Mouse (Mus musculus): ENCODE measurements at regions not wholly inside any gene's neighbourhood (a gene's known extent, or its start where the extent isn't known, plus 50 kb on each side); places are given as distances from the start of the nearest gene placed in this dataset.

GRCm38 (mm10) chr12:79879093-79879917 lies 233.5 kb downstream of the Zfp36l1 start:
- Histone ChIP-seq H3K9ac (ENCODE audit: low read depth, low read length) (no peak overlapping the region), H3K27ac (replicated peaks; ENCODE audit: insufficient read depth, low read depth, low read length) (no peak overlapping the region)

GRCm38 (mm10) chr12:79878766-79879092 lies 234.1 kb downstream of the Zfp36l1 start:
- Histone ChIP-seq H3K4me1 (ENCODE audit: control insufficient read depth, insufficient read depth, low read length) (no peaks in the 10 kb centered on the region; the same call in 1 of the 2 replicates), H3K4me3 (ENCODE audit: insufficient read depth, low read depth, low read length) (no peak overlapping the region), H3K9ac (ENCODE audit: low read depth, low read length) (no peak overlapping the region), H3K27ac (replicated peaks; ENCODE audit: insufficient read depth, low read depth, low read length) (no peak overlapping the region), H3K36me3 (ENCODE audit: control insufficient read depth, insufficient read depth, low read length) (no peaks in the 10 kb centered on the region), H3K79me2 (ENCODE audit: control insufficient read depth, insufficient read depth, low read length) (no peaks in the 10 kb centered on the region), H3K27me3 (ENCODE audit: control insufficient read depth, insufficient read depth, low read length) (no peaks in the 10 kb centered on the region)
- 89% methylated on average over 5 of the region's 5 CpGs for WGBS
- TF ChIP-seq POLR2A (IDR thresholded peaks at IDR 0.05; ENCODE audit: extremely low read depth, insufficient read depth, low read length) (no peak), CTCF (IDR thresholded peaks at IDR 0.05; ENCODE audit: low read depth, low read length) (no peak)
- DNase-seq (ENCODE audit: extremely low read depth, low read depth, low spot score), result no peak

More at GRCm38 (mm10) chr12:79879093-79879917, 233.5 kb downstream of the Zfp36l1 start:
- Histone ChIP-seq H3K36me3 (ENCODE audit: control insufficient read depth, insufficient read depth, low read length) (no peaks in the 10 kb centered on the region), H3K79me2 (ENCODE audit: control insufficient read depth, insufficient read depth, low read length) (no peaks in the 10 kb centered on the region), H3K4me1 (ENCODE audit: control insufficient read depth, insufficient read depth, low read length) (no peaks in the 10 kb centered on the region; the same call in 1 of the 2 replicates), H3K27me3 (ENCODE audit: control insufficient read depth, insufficient read depth, low read length) (no peaks in the 10 kb centered on the region), H3K4me3 (ENCODE audit: insufficient read depth, low read depth, low read length) (no peak overlapping the region)
- peak; percentile 29 for DNase-seq (ENCODE audit: extremely low read depth, low read depth, low spot score)
- WGBS, result 70% methylated on average over 15 of the region's 15 CpGs
- TF ChIP-seq CTCF (IDR thresholded peaks at IDR 0.05; ENCODE audit: low read depth, low read length), result no peak
- TF ChIP-seq POLR2A (IDR thresholded peaks at IDR 0.05; ENCODE audit: extremely low read depth, insufficient read depth, low read length), result no peak

GRCm38 (mm10) chr12:79878163-79878562 lies 234.7 kb downstream of the Zfp36l1 start:
- no peak for DNase-seq (ENCODE audit: extremely low read depth, low read depth, low spot score)
- Histone ChIP-seq H3K79me2 (ENCODE audit: control insufficient read depth, insufficient read depth, low read length) (no peaks in the 10 kb centered on the region), H3K4me3 (ENCODE audit: insufficient read depth, low read depth, low read length) (no peak overlapping the region), H3K4me1 (ENCODE audit: control insufficient read depth, insufficient read depth, low read length) (no peaks in the 10 kb centered on the region; the same call in 1 of the 2 replicates), H3K27me3 (ENCODE audit: control insufficient read depth, insufficient read depth, low read length) (no peaks in the 10 kb centered on the region), H3K27ac (replicated peaks; ENCODE audit: insufficient read depth, low read depth, low read length) (no peak overlapping the region), H3K36me3 (ENCODE audit: control insufficient read depth, insufficient read depth, low read length) (no peaks in the 10 kb centered on the region), H3K9ac (ENCODE audit: low read depth, low read length) (no peak overlapping the region)
- no peak for TF ChIP-seq POLR2A (IDR thresholded peaks at IDR 0.05; ENCODE audit: extremely low read depth, insufficient read depth, low read length)
- TF ChIP-seq CTCF (IDR thresholded peaks at IDR 0.05; ENCODE audit: low read depth, low read length), result no peak
- 92% methylated on average over 3 of the region's 3 CpGs for WGBS

GRCm38 (mm10) chr12:79874333-79874732 lies 238.5 kb downstream of the Zfp36l1 start:
- H3K36me3 ChIP-seq (ENCODE audit: control insufficient read depth, insufficient read depth, low read length), result no peaks in the 10 kb centered on the region
- H3K4me1 ChIP-seq (ENCODE audit: control insufficient read depth, insufficient read depth, low read length), result no peaks in the 10 kb centered on the region
- TF ChIP-seq CTCF (IDR thresholded peaks at IDR 0.05; ENCODE audit: low read depth, low read length) (no peak), POLR2A (IDR thresholded peaks at IDR 0.05; ENCODE audit: extremely low read depth, insufficient read depth, low read length) (no peak)
- no peaks in the 10 kb centered on the region for H3K27me3 ChIP-seq (ENCODE audit: control insufficient read depth, insufficient read depth, low read length)
- DNase-seq (ENCODE audit: extremely low read depth, low read depth, low spot score), result no peak
- WGBS, result 92% methylated on average over 2 of the region's 2 CpGs
- H3K9ac ChIP-seq (ENCODE audit: low read depth, low read length), result no peak overlapping the region
- H3K4me3 ChIP-seq (ENCODE audit: insufficient read depth, low read depth, low read length), result no peak overlapping the region
- H3K27ac ChIP-seq (replicated peaks; ENCODE audit: insufficient read depth, low read depth, low read length), result no peak overlapping the region
- H3K79me2 ChIP-seq (ENCODE audit: control insufficient read depth, insufficient read depth, low read length), result no peaks in the 10 kb centered on the region

- H3K36me3 ChIP-seq (ENCODE audit: control insufficient read depth, insufficient read depth, low read length), result no peaks in the 10 kb centered on the region
- no peaks in the 10 kb centered on the region for H3K79me2 ChIP-seq (ENCODE audit: control insufficient read depth, insufficient read depth, low read length)
- TF ChIP-seq CTCF (IDR thresholded peaks at IDR 0.05; ENCODE audit: low read depth, low read length) (no peak), POLR2A (IDR thresholded peaks at IDR 0.05; ENCODE audit: extremely low read depth, insufficient read depth, low read length) (no peak)
- H3K9ac ChIP-seq (ENCODE audit: low read depth, low read length), result no peak overlapping the region
- 0 out of 2 replicates have a peak, but pooled peaks cover 2% of the 10 kb centered on the region for H3K4me1 ChIP-seq (ENCODE audit: control insufficient read depth, insufficient read depth, low read length)
- 81% methylated on average over 6 of the region's 6 CpGs for WGBS
- no peak overlapping the region for H3K4me3 ChIP-seq (ENCODE audit: insufficient read depth, low read depth, low read length)
- H3K27me3 ChIP-seq (ENCODE audit: control insufficient read depth, insufficient read depth, low read length), result no peaks in the 10 kb centered on the region
- no peak overlapping the region for H3K27ac ChIP-seq (replicated peaks; ENCODE audit: insufficient read depth, low read depth, low read length)
- no peak for DNase-seq (ENCODE audit: extremely low read depth, low read depth, low spot score)
Measured at GRCm38 (mm10) chr12:79865179-79865552, 247.6 kb downstream of the Zfp36l1 start.
